Mouse (Mus musculus): Measurements from ENCODE around the gene Parp9. TPM values are rescaled to one million over a fixed set of nuclear protein-coding genes. Genes with fewer than 3 reads are reported as not detected.

Parp9 gene
- total RNA-seq, 1 experiment, result 4.8 TPM

GRCm38 (mm10) chr16:35932179-35933055, 5.9 kb upstream of the Parp9 start:
- H3K4me1 ChIP-seq (ENCODE audit: control insufficient read depth in 2 of 2, insufficient read depth in 2 of 2, low read length in 2 of 2, poor library complexity in 1 of 2), result no peaks in the 10 kb centered on the region
- no peak overlapping the region for H3K9ac ChIP-seq (ENCODE audit: insufficient read depth, low read depth, low read length, poor library complexity, severe bottlenecking)
- H3K9me3 ChIP-seq (ENCODE audit: control insufficient read depth, insufficient read depth, low read depth, low read length), result no peaks in the 10 kb centered on the region
- TF ChIP-seq CHD2 (IDR thresholded peaks at IDR 0.05; ENCODE audit: low read depth, low read length) (no peak), HCFC1 (IDR thresholded peaks at IDR 0.05; ENCODE audit: borderline replicate concordance, insufficient read depth, low read length) (no peak), ZC3H11A (IDR thresholded peaks at IDR 0.05; ENCODE audit: borderline replicate concordance, low read depth, low read length) (no peak)
- in situ Hi-C loops (cut with MboI; ENCODE audit: low sequenced_read_pairs in 2 of 2, unreplicated experiment in 2 of 2), result no loop called here
- no peak for DNase-seq (ENCODE audit: low read depth, low spot score)
- no peak overlapping the region for H3K4me3 ChIP-seq (ENCODE audit: insufficient read depth in 1 of 2, low read depth in 1 of 2, low read length in 2 of 2, poor library complexity in 1 of 2, severe bottlenecking in 1 of 2)
- no peaks in the 10 kb centered on the region for H3K36me3 ChIP-seq (ENCODE audit: control insufficient read depth, insufficient read depth, low read length, poor library complexity, severe bottlenecking)
- no peak overlapping the region for H3K27ac ChIP-seq (ENCODE audit: insufficient read depth, low read depth, low read length, poor library complexity, severe bottlenecking)

DNA sequence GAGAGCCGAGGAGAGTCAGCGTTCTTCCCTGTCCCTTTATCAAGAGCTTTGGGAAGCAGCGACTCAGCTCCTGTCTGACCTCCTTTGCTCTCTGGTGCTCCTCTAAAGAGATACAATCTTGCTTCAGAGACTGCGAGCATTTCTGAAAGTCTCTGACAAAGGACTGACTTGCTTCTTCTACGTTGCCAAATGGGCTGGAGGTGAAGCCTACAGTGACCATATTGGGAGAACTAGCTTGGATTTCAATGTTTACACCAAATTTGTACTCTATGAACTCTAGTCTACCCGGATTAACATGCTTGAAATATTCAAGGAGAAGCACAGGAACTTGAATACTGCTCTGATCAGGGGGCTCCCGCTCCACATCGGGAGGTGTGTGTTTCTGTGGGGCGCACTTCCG, 5.1 kb upstream of the Parp9 start:
- Histone ChIP-seq H3K4me1 (ENCODE audit: control insufficient read depth in 2 of 2, insufficient read depth in 2 of 2, low read length in 2 of 2, poor library complexity in 1 of 2) (no peaks in the 10 kb centered on the region), H3K36me3 (ENCODE audit: control insufficient read depth, insufficient read depth, low read length, poor library complexity, severe bottlenecking) (no peaks in the 10 kb centered on the region), H3K27ac (ENCODE audit: insufficient read depth, low read depth, low read length, poor library complexity, severe bottlenecking) (no peak overlapping the region), H3K4me3 (ENCODE audit: insufficient read depth in 1 of 2, low read depth in 1 of 2, low read length in 2 of 2, poor library complexity in 1 of 2, severe bottlenecking in 1 of 2) (no peak overlapping the region), H3K9ac (ENCODE audit: insufficient read depth, low read depth, low read length, poor library complexity, severe bottlenecking) (no peak overlapping the region), H3K9me3 (ENCODE audit: control insufficient read depth, insufficient read depth, low read depth, low read length) (no peaks in the 10 kb centered on the region)
- no peak for TF ChIP-seq MAFK (IDR thresholded peaks at IDR 0.05; ENCODE audit: insufficient read depth, low read depth, low read length)
- no peak for TF ChIP-seq ZC3H11A (IDR thresholded peaks at IDR 0.05; ENCODE audit: borderline replicate concordance, low read depth, low read length)
- no peak for TF ChIP-seq CHD2 (IDR thresholded peaks at IDR 0.05; ENCODE audit: low read depth, low read length)
- TF ChIP-seq HCFC1 (IDR thresholded peaks at IDR 0.05; ENCODE audit: borderline replicate concordance, insufficient read depth, low read length), result no peak
- in situ Hi-C loops (cut with MboI; ENCODE audit: low sequenced_read_pairs in 2 of 2, unreplicated experiment in 2 of 2), result no loop called here
- DNase-seq (ENCODE audit: low read depth, low spot score), result no peak

GRCm38 (mm10) chr16:35939261-35939660, 991 bp downstream of the Parp9 start:
- Histone ChIP-seq H3K27ac (ENCODE audit: insufficient read depth, low read depth, low read length, poor library complexity, severe bottlenecking) (no peak overlapping the region), H3K4me3 (ENCODE audit: insufficient read depth in 1 of 2, low read depth in 1 of 2, low read length in 2 of 2, poor library complexity in 1 of 2, severe bottlenecking in 1 of 2) (peak overlapping the region; percentile 70 to 76), H3K4me1 (ENCODE audit: control insufficient read depth in 2 of 2, insufficient read depth in 2 of 2, low read length in 2 of 2, poor library complexity in 1 of 2) (peaks cover 0 to 2% of the 10 kb centered on the region in 2 experiments; a peak in 1 of 4 replicates), H3K9me3 (ENCODE audit: control insufficient read depth, insufficient read depth, low read depth, low read length) (no peaks in the 10 kb centered on the region), H3K36me3 (ENCODE audit: control insufficient read depth, insufficient read depth, low read length, poor library complexity, severe bottlenecking) (no peaks in the 10 kb centered on the region), H3K9ac (ENCODE audit: insufficient read depth, low read depth, low read length, poor library complexity, severe bottlenecking) (peak overlapping the region; percentile 80; the same call in 1 of the 2 replicates)
- in situ Hi-C loops (cut with MboI; ENCODE audit: low sequenced_read_pairs in 2 of 2, unreplicated experiment in 2 of 2), result no loop called here
- TF ChIP-seq ZC3H11A (IDR thresholded peaks at IDR 0.05; ENCODE audit: borderline replicate concordance, low read depth, low read length) (no peak), ZNF384 (IDR thresholded peaks at IDR 0.05; ENCODE audit: low read depth, low read length) (no peak), MAFK (IDR thresholded peaks at IDR 0.05; ENCODE audit: insufficient read depth, low read depth, low read length) (no peak), HCFC1 (IDR thresholded peaks at IDR 0.05; ENCODE audit: borderline replicate concordance, insufficient read depth, low read length) (no peak), CHD2 (IDR thresholded peaks at IDR 0.05; ENCODE audit: low read depth, low read length) (no peak)
- peak; percentile 22 for DNase-seq (ENCODE audit: low read depth, low spot score)

DNA sequence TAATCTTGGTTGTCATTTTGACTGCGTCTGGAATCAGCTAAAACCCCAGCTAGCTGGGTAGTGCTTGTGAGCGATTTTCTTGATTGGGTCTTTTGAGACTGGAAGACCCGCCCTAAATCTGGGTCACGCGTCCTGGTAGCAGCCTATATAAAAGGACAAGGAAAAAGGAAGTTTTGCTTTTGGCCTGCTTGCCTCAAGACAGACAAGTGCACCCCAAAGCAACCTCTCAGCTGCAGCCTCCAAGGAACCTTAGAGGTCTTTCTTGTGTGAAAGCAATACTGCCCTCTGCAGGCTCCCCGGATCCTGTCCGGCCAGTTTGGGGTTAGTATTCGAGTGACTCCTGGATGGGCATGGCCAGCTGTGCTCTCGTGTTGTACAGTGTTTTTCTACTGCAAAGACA, 1.4 kb downstream of the Parp9 start:
- Histone ChIP-seq H3K36me3 (ENCODE audit: control insufficient read depth, insufficient read depth, low read length, poor library complexity, severe bottlenecking) (no peaks in the 10 kb centered on the region), H3K9ac (ENCODE audit: insufficient read depth, low read depth, low read length, poor library complexity, severe bottlenecking) (no peak overlapping the region; the same call in 1 of the 2 replicates), H3K4me1 (ENCODE audit: control insufficient read depth in 2 of 2, insufficient read depth in 2 of 2, low read length in 2 of 2, poor library complexity in 1 of 2) (peaks cover 0 to 2% of the 10 kb centered on the region in 2 experiments; a peak in 1 of 4 replicates), H3K4me3 (ENCODE audit: insufficient read depth in 1 of 2, low read depth in 1 of 2, low read length in 2 of 2, poor library complexity in 1 of 2, severe bottlenecking in 1 of 2) (peak overlapping the region; percentile 70 to 76; a peak in 3 of 4 replicates), H3K27ac (ENCODE audit: insufficient read depth, low read depth, low read length, poor library complexity, severe bottlenecking) (no peak overlapping the region), H3K9me3 (ENCODE audit: control insufficient read depth, insufficient read depth, low read depth, low read length) (no peaks in the 10 kb centered on the region)
- in situ Hi-C loops (cut with MboI; ENCODE audit: low sequenced_read_pairs in 2 of 2, unreplicated experiment in 2 of 2), result no loop called here
- peak; percentile 54 for DNase-seq (ENCODE audit: low read depth, low spot score)
- no peak for TF ChIP-seq HCFC1 (IDR thresholded peaks at IDR 0.05; ENCODE audit: borderline replicate concordance, insufficient read depth, low read length)
- no peak for TF ChIP-seq CHD2 (IDR thresholded peaks at IDR 0.05; ENCODE audit: low read depth, low read length)
- no peak for TF ChIP-seq ZC3H11A (IDR thresholded peaks at IDR 0.05; ENCODE audit: borderline replicate concordance, low read depth, low read length)
- no peak for TF ChIP-seq ZNF384 (IDR thresholded peaks at IDR 0.05; ENCODE audit: low read depth, low read length)
- no peak for TF ChIP-seq MAFK (IDR thresholded peaks at IDR 0.05; ENCODE audit: insufficient read depth, low read depth, low read length)
